Mouse (Mus musculus) kidney, adult 2 months (tissue): Measurements from ENCODE around the gene Ilkap. TPM values are rescaled to one million over a fixed set of nuclear protein-coding genes. Genes with fewer than 3 reads are reported as not detected.
A peak's percentile ranks its signal among the peaks of the same experiment; 100 is the strongest.

Source experiments
- DNase-seq: peaks from one replicate; pipeline ENCODE4 v3.0.0; 2021
- H3K27ac ChIP-seq: fragments of 200-500 bp; 2 replicates; pipeline ENCODE4 v1.5.1; 2012; ENCODE audit warnings: low read depth, low read length, control low read depth, inconsistent platforms; ENCODE audit not compliant: insufficient read depth
- H3K27me3 ChIP-seq: fragments of 200-500 bp; replicated peaks from 2 replicates; pipeline ENCODE4 v1.6.1; 2012; ENCODE audit warnings: mild to moderate bottlenecking, moderate library complexity, low read length, inconsistent platforms; ENCODE audit not compliant: control insufficient read depth, insufficient read depth
- H3K36me3 ChIP-seq: fragments of 200-500 bp; 2 replicates; pipeline ENCODE4 v1.6.1; 2012; ENCODE audit warnings: mild to moderate bottlenecking, moderate library complexity, low read length, inconsistent platforms; ENCODE audit not compliant: control insufficient read depth, insufficient read depth
- H3K4me1 ChIP-seq: fragments of 200-500 bp; 2 replicates; pipeline ENCODE4 v1.6.1; 2011; ENCODE audit warnings: low read length; ENCODE audit not compliant: control insufficient read depth, insufficient read depth
- H3K4me3 ChIP-seq: fragments of 200-500 bp; 2 replicates; pipeline ENCODE4 v1.5.1; 2011; ENCODE audit warnings: mild to moderate bottlenecking, low read depth, low read length, control low read depth; ENCODE audit not compliant: insufficient read depth
- CTCF ChIP-seq: fragments of 200-500 bp; conservative IDR thresholded peaks from 2 replicates; pipeline ENCODE4 v1.5.1; 2011; ENCODE audit warnings: low read depth, mild to moderate bottlenecking, control low read depth, low read length, moderate library complexity, mixed read lengths; ENCODE audit not compliant: insufficient read depth, insufficient read length
- POLR2A ChIP-seq: fragments of 200-500 bp; IDR thresholded peaks from one replicate; pipeline ENCODE4 v1.6.1; 2011; ENCODE audit warnings: low read depth, low read length, control low read depth
- WGBS: fragments of 180-500 bp; shearing (Covaris S2); methylation state at CpG from one replicate; pipeline ENCODE4 v1.1.7; 2018; 5-methylcytosine and 5-hydroxymethylcytosine counted together
- polyA plus RNA-seq: library from polyadenylated mRNA; depleted of rRNA; stranded (reverse); fragments of >200 nt; gene quantifications from 2 replicates; pipeline ENCODE4 v1.2.3, GENCODE M21; 2012; rRNA removed

Gene Ilkap
- 42.6 and 47.9 TPM in 2 replicates for polyA plus RNA-seq

DNA sequence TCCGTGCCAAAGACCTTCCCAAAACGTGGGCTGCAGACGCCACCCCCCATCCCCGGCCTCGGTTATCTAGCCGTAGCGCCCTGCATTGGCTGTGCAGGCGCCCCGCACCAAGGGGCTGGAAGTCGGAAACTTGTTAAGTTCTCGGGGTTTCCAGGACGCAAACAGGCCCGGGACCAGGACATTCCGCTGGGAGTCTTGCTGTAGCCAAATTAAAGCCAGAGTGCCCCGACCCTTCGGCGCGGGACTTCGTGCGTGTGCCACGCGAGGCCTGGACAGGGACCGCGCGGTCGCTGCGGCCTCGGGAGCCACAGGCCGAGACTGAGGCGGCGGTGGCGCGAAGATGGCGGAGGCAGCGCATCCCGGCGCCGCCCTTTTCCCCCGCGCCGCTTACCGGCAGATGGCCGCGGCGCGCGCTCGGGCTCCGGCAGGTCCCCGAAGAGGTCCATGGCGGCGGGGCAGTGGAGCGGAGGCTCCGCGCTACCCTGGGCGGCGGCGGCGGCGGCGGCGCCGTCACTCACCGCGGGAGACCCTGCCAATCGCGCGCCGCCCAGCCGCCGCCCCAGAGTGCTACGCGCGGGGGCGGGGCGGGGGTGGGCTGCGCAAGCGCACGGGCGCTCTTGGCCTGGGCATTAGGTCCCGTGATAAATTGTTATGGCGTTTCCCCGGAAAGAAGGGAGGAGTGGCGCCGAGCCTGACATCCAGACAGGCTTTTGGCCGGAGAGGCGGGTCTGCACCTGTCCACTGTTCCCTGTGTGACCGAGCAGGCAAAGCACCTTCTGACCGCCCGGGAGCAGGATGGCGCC lies at the start of gene Ilkap:
TSS of gene Ilkap (minus strand) at position 556 of the 803 bp plus-strand sequence.
- 0 out of 2 replicates have a peak, but pooled peaks cover 6% of the 10 kb centered on the region for H3K4me1 ChIP-seq
- under 1% methylated on average over 91 of the region's 91 CpGs for WGBS
- peak; percentile 91 for DNase-seq

DNA sequence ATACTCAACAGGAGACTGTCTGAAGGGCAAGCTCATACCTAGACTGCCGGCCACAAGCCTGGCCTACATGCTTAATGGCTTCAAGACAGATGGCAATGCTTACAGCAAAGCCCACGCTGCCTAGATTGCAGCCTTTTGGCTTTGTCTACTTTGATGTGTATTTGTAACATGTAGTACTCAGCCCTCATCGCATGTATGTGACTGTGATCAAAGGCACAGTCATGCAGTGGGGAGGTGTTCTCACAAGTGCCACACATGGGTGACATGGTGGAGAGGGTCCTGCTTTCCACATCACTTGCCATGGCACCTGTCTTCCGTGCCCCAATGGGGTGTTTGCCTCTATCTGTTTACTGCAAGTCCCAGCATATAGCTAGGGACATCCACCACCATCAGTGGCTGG lies 47.9 kb upstream of the Ilkap start:
- H3K36me3 ChIP-seq = 0 out of 2 replicates have a peak, but pooled peaks cover 1% of the 10 kb centered on the region

More for the DNA sequence above, at the start of gene Ilkap:
- Histone ChIP-seq H3K27ac (peak within 1 kb of the TSS; percentile 89), H3K36me3 (no peaks in the 10 kb centered on the region), H3K4me3 (peak within 1 kb of the TSS; percentile 95), H3K27me3 (no peaks in the 10 kb centered on the region)
- TF ChIP-seq POLR2A (peak; percentile 66), CTCF (no peak)

DNA sequence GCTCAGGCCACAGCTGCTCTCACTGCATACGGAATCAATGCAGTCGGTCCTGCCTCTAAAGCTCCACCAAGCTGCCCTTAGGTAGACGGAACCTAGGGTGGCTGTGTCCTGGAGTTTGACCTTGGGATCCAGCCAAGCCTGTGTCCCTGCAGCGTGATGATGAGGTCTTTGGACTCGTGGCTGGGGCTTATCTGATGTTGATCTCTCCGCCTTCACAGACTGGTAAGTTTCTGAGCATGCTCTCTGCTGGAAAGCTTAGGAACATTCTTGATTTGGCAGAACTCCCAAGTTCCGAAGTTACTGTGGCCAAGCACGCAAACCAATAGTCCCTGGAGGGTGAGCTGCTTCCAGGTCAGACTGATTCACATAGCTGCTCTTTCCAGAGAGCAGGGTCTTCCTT lies 47.4 kb upstream of the Ilkap start:
- DNase-seq = peak; percentile 98
- Histone ChIP-seq H3K27me3 (no peaks in the 10 kb centered on the region), H3K36me3 (0 out of 2 replicates have a peak, but pooled peaks cover 1% of the 10 kb centered on the region), H3K4me1 (peaks cover 37% of the 10 kb centered on the region), H3K27ac (peak overlapping the region; percentile 80), H3K4me3 (no peak overlapping the region)
- 12% methylated on average over 8 of the region's 8 CpGs for WGBS
- TF ChIP-seq CTCF (0 out of 2 replicates have a peak, but pooled peaks have one; percentile 9), POLR2A (no peak)

More for the DNA sequence above, 47.9 kb upstream of the Ilkap start:
- H3K4me1 ChIP-seq = peaks cover 40% of the 10 kb centered on the region
- H3K4me3 ChIP-seq = no peak overlapping the region
- H3K27ac ChIP-seq = peak overlapping the region; percentile 80
- 71% methylated on average over 4 of the region's 4 CpGs for WGBS
- no peaks in the 10 kb centered on the region for H3K27me3 ChIP-seq
- TF ChIP-seq POLR2A (no peak), CTCF (no peak)
- no peak for DNase-seq

DNA sequence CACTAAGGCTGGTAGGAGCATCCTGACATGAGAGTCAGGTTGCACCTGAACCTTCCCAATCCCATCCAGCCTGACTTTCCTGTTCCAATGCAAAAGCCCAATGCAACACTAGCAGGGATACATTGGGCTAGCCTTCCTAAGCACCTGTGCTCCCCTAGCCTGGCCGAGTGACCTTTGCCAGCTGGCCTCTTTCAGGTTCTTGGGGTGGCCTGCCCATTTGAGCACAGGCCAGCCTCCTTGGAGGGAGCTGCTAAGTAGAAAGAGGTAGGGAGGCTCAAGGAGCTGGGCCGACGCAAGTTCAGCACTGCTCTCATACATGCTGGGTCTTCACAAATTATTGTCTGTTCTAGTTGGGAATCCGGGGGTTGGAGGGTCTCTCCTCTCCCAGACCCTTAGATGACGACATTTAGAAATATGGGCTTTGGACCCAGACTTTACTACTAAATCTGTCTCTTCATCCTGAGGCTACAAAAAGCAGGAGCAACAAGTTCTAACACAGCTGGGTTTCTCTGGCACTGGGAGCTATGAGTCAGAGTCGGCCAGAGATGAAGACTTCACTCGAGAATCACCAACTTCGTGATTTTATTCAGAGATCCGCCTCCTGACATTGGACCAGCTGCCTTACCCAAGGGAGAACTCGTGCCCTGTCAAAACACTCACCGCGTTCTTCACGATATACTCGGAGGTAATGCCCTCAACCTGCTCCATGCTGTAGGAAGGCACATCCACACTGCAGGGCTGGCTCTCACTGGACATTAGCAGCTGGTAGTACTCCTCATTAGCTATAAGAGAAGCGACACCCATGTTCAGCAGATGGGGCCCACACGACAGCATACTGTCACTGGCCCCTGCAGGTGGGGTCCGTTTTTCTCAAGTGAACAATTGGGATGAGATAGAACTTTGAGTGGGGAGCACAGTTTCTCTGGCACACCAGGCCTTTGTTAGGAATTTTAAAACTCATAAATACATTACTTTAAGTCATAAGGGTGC lies 46.5 kb upstream of the Ilkap start:
- Histone ChIP-seq H3K27ac (peak overlapping the region; percentile 62), H3K4me3 (no peak overlapping the region), H3K27me3 (no peaks in the 10 kb centered on the region), H3K4me1 (peaks cover 42% of the 10 kb centered on the region), H3K36me3 (0 out of 2 replicates have a peak, but pooled peaks cover 1% of the 10 kb centered on the region)
- WGBS = 77% methylated on average over 17 of the region's 17 CpGs
- TF ChIP-seq POLR2A (no peak), CTCF (no peak)
- no peak for DNase-seq

DNA sequence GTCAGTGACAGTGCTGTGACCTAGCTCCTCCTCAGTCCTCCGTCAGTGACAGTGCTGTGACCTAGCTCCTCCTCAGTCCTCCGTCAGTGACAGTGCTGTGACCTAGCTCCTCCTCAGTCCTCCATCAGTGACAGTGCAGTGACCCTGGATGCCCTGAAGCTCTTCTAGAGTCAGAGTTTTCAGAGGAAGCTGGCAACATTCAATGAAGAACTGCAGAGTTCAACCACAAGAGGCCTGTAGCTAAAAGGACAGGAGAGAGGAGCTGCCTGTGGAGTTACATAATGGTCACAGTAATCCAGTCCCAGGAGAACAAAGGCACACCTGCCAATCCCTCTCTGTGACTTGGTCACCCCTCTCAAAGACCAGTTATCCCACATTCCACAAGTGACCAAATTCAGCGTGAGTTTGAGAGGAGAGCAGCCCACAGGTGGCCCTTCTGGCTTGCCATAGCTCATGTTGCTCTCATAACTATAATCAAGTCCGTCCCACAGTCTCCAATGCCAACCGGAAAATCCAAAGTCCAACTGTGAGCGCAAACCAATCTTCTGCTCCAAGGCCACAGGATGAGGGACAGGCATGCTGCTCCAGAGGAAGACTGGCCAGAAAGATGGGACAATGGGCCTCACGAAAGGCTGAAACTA lies 43.9 kb upstream of the Ilkap start:
- H3K4me1 ChIP-seq = peaks cover 40% of the 10 kb centered on the region
- 65% methylated on average over 7 of the region's 7 CpGs for WGBS
- no peaks in the 10 kb centered on the region for H3K27me3 ChIP-seq
- 0 out of 2 replicates have a peak, but pooled peaks cover 1% of the 10 kb centered on the region for H3K36me3 ChIP-seq
- H3K27ac ChIP-seq = peak overlapping the region; percentile 70
- DNase-seq = peak; percentile 92
- TF ChIP-seq CTCF (no peak), POLR2A (no peak)
- peak overlapping the region; percentile 35 for H3K4me3 ChIP-seq

DNA sequence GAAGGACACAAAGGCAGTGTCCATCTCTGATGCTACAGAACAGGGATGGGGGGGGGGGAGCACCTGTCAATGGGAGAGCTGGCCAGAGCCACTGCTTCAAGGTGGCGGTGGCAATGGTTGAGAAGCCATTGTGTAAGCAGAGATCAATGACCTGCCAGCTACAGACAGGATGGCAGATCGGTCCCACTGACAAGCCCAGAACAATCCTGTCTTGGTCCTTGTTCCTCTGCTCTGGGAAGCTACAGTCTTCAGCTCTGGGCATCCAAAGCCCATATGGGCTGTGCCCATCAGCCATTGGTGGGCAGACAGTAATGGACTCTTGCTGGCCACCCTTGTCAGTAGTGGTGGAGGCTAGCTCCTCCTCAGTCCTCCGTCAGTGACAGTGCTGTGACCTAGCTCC lies 43.2 kb upstream of the Ilkap start:
- Histone ChIP-seq H3K36me3 (no peaks in the 10 kb centered on the region), H3K4me1 (peaks cover 44% of the 10 kb centered on the region), H3K4me3 (no peak overlapping the region), H3K27me3 (no peaks in the 10 kb centered on the region), H3K27ac (no peak overlapping the region)
- no peak for TF ChIP-seq POLR2A
- no peak for TF ChIP-seq CTCF
- no peak for DNase-seq
- 97% methylated on average over 3 of the region's 3 CpGs for WGBS
